Mouse (Mus musculus) erythroblast, embryonic 14.5 days (primary cell): Measurements from ENCODE around the gene Stx8.

Experiments
- GATA1 ChIP-seq: IDR thresholded peaks from 2 replicates; pipeline ENCODE4 v1.6.1; 2012; ENCODE audit warnings: low read length, inconsistent platforms, mixed read lengths
- TAL1 ChIP-seq: IDR thresholded peaks from 3 replicates; pipeline ENCODE4 v1.6.1; 2012; ENCODE audit warnings: low read length, inconsistent platforms, mixed read lengths

GRCm38 (mm10) chr11:67921827-67922754, 43.9 kb upstream of the Stx8 start, which contains the start of gene Usp43:
- TF ChIP-seq GATA1 (no peak), TAL1 (no peak)
